Comparison of ENCODE assay signal across 8 mouse cellular contexts in the genomic region with DNA sequence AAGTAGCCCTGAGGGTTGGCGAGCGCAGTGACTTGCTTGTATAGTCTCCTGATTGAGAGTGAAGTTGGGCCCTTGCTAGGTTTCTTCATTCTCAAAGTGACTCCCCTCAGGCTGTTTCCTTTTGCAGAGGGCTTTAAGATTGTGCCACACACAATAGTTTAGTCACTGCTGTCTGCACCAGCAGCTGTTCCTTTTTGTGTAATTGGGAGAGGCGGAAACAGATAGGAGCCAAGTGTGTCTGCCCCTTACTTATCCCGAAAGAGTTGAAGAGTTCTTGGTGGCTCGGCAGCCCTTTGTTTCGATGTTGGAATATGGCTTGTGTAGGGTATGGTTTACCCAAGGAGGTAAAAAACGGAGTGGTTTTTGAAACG. TPM values are rescaled to one million over a fixed set of nuclear protein-coding genes. Genes with fewer than 3 reads are reported as not detected.
DNase-seq lines count a peak whose midpoint lies in the region; ATAC-seq and TF ChIP-seq lines count a peak whose summit lies in the region.

No protein-coding gene starts in this region.

- TF ChIP-seq EP300 in stomach, postnatal 0 days (optimal IDR thresholded peaks at IDR 0.05): no peak

- H3K4me2 ChIP-seq in forebrain, embryonic 15.5 days (replicated peaks): peak overlapping the region; percentile 93
- H3K4me2 ChIP-seq in stomach, postnatal 0 days (replicated peaks; ENCODE audit: low read depth): peak overlapping the region; percentile 94

- peak; percentile 36 for DNase-seq in cerebellum, adult 9-10 months
- no peak for DNase-seq in cerebellum, adult 11-12 months
- peak; percentile 13 for DNase-seq in T-cell, adult 2 months (ENCODE audit: low spot score)
- DNase-seq in induced T-regulatory cell, adult 2 months (ENCODE audit: low read depth): peak; percentile 56
- peak; percentile 33 for DNase-seq in lung, postnatal 10 days
- peak; percentile 34 for DNase-seq in stomach, postnatal 0 days (ENCODE audit: low spot score)
- no peak for DNase-seq in right cerebral cortex, postnatal 25 days

- H3K9me3 ChIP-seq in forebrain, embryonic 15.5 days: no peaks in the 10 kb centered on the region
- no peaks in the 10 kb centered on the region for H3K9me3 ChIP-seq in stomach, postnatal 0 days (ENCODE audit: control insufficient read depth, low read length)

- H3K27ac ChIP-seq in forebrain, embryonic 15.5 days (replicated peaks): peak overlapping the region; percentile 90
- H3K27ac ChIP-seq in stomach, postnatal 0 days (replicated peaks): peak overlapping the region; percentile 94

- peaks cover 44% of the 10 kb centered on the region for H3K4me1 ChIP-seq in forebrain, embryonic 15.5 days
- H3K4me1 ChIP-seq in stomach, postnatal 0 days (replicated peaks; ENCODE audit: control insufficient read depth, insufficient read depth): no peaks in the 10 kb centered on the region

- no peak for ATAC-seq in forebrain, embryonic 15.5 days (replicated peaks)
- no peak for ATAC-seq in stomach, postnatal 0 days (ENCODE audit: low FRiP score, low TSS enrichment)

- no peak for TF ChIP-seq CTCF in stomach, postnatal 0 days (IDR thresholded peaks at IDR 0.05; ENCODE audit: low read depth)

- H3K27me3 ChIP-seq in forebrain, embryonic 15.5 days: no peaks in the 10 kb centered on the region
- H3K27me3 ChIP-seq in stomach, postnatal 0 days (ENCODE audit: control insufficient read depth, insufficient read depth, low read length): no peaks in the 10 kb centered on the region

- WGBS in forebrain, embryonic 15.5 days: under 1% methylated on average over 8 of the region's 8 CpGs
- WGBS in stomach, postnatal 0 days: under 1% methylated on average over 8 of the region's 8 CpGs

- H3K9ac ChIP-seq in forebrain, embryonic 15.5 days (replicated peaks): peak overlapping the region; percentile 84
- peak overlapping the region; percentile 95 for H3K9ac ChIP-seq in stomach, postnatal 0 days (ENCODE audit: low read length)

- H3K4me3 ChIP-seq in forebrain, embryonic 15.5 days: peak overlapping the region; percentile 99
- peak overlapping the region; percentile 95 for H3K4me3 ChIP-seq in stomach, postnatal 0 days (ENCODE audit: low read depth, low read length)

- H3K36me3 ChIP-seq in forebrain, embryonic 15.5 days: no peaks in the 10 kb centered on the region
- H3K36me3 ChIP-seq in stomach, postnatal 0 days (ENCODE audit: control insufficient read depth, insufficient read depth, low read length): no peaks in the 10 kb centered on the region

RNA-seq across cellular contexts. Expression of a gene that starts 1.4 kb away (rescaled TPM):
- 34.8 and 35.6 TPM in 2 replicates for polyA plus RNA-seq in forebrain, embryonic 15.5 days (2015; fragmentation: Nextera tagmentation; extraction: Ambion mirVana)
- polyA plus RNA-seq in stomach, postnatal 0 days (2015; fragmentation: Nextera tagmentation; extraction: Ambion mirVana): 14.4 and 16.5 TPM in 2 replicates

Comparison
In these comparisons a context has a peak if more than half of its experiments do, and no peak if none do; other contexts are left out.
1. DNase-seq: peak in cerebellum, adult 9-10 months (single experiment), T-cell, adult 2 months (single experiment), induced T-regulatory cell, adult 2 months (single experiment), lung, postnatal 10 days (single experiment) and stomach, postnatal 0 days (single experiment); none in cerebellum, adult 11-12 months (single experiment) and right cerebral cortex, postnatal 25 days (single experiment).